Mouse (Mus musculus) spleen, adult 2 months (tissue): ENCODE measurements around the gene Sphk1.

ENCODE experiments used
- CTCF ChIP-seq: fragments of 200-500 bp; IDR thresholded peaks from 2 replicates; pipeline ENCODE4 v1.5.1; 2011; ENCODE audit warnings: mild to moderate bottlenecking, inconsistent platforms; ENCODE audit not compliant: insufficient read depth, insufficient read length, insufficient replicate concordance; ENCODE audit errors: extremely low read depth
- POLR2A ChIP-seq: fragments of 200-500 bp; IDR thresholded peaks from 2 replicates; pipeline ENCODE4 v1.6.1; 2011; ENCODE audit warnings: low read depth, low read length, inconsistent platforms

GRCm38 (mm10) chr11:116498596-116498995 is 32.1 kb upstream of the Sphk1 start:
- TF ChIP-seq CTCF: no peak
- TF ChIP-seq POLR2A: no peak
